Mouse (Mus musculus): Measurements from ENCODE around the gene Rhov. TPM values are rescaled to one million over a fixed set of nuclear protein-coding genes. Genes with fewer than 3 reads are reported as not detected.
A peak's percentile ranks its signal among the peaks of the same experiment; 100 is the strongest.

Rhov gene
- total RNA-seq, 1 experiment, result 1.9 TPM

GRCm38 (mm10) chr2:119238671-119239070 is 32.4 kb downstream of the Rhov start:
- peak overlapping the region; percentile 73 to 89 for H3K4me3 ChIP-seq (ENCODE audit: insufficient read depth in 1 of 2, low read depth in 1 of 2, low read length in 2 of 2, poor library complexity in 1 of 2, severe bottlenecking in 1 of 2)
- in situ Hi-C loops (cut with MboI; ENCODE audit: low sequenced_read_pairs in 2 of 2, unreplicated experiment in 2 of 2), result no loop called here
- no peak for TF ChIP-seq ZC3H11A (IDR thresholded peaks at IDR 0.05; ENCODE audit: borderline replicate concordance, low read depth, low read length)
- TF ChIP-seq HCFC1 (IDR thresholded peaks at IDR 0.05; ENCODE audit: borderline replicate concordance, insufficient read depth, low read length), result no peak
- TF ChIP-seq ZNF384 (IDR thresholded peaks at IDR 0.05; ENCODE audit: low read depth, low read length), result no peak
- TF ChIP-seq CHD2 (IDR thresholded peaks at IDR 0.05; ENCODE audit: low read depth, low read length), result no peak
- peaks cover 12% of the 10 kb centered on the region; the same call in 1 of the 2 replicates for H3K36me3 ChIP-seq (ENCODE audit: control insufficient read depth, insufficient read depth, low read length, poor library complexity, severe bottlenecking)
- H3K9ac ChIP-seq (ENCODE audit: insufficient read depth, low read depth, low read length, poor library complexity, severe bottlenecking), result peak overlapping the region; percentile 81; the same call in 1 of the 2 replicates
- H3K9me3 ChIP-seq (ENCODE audit: control insufficient read depth, insufficient read depth, low read depth, low read length), result no peaks in the 10 kb centered on the region
- no peak overlapping the region for H3K27ac ChIP-seq (ENCODE audit: insufficient read depth, low read depth, low read length, poor library complexity, severe bottlenecking)
- H3K4me1 ChIP-seq (ENCODE audit: control insufficient read depth in 2 of 2, insufficient read depth in 2 of 2, low read length in 2 of 2, poor library complexity in 1 of 2), result peaks cover 7 to 23% of the 10 kb centered on the region in 2 experiments
- no peak for DNase-seq (ENCODE audit: low read depth, low spot score)

DNA sequence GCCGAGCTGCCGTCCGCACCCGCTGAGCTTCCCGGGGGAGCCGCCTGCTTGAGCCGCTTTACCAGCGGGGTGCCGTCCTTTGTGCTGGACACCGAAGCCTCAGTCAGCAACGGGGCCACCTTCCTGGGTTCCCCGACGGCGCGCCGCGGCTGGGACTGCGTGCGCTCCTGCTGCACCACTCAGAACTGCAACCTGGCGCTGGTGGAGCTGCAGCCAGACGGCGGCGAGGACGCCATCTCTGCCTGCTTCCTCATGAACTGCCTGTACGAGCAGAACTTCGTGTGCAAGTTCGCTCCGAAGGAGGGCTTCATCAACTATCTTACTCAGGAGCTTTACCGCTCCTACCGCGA is 33.2 kb downstream of the Rhov start:
- H3K4me1 ChIP-seq (ENCODE audit: control insufficient read depth in 2 of 2, insufficient read depth in 2 of 2, low read length in 2 of 2, poor library complexity in 1 of 2), result peaks cover 7 to 23% of the 10 kb centered on the region in 2 experiments
- TF ChIP-seq MAFK (IDR thresholded peaks at IDR 0.05; ENCODE audit: insufficient read depth, low read depth, low read length) (no peak), HCFC1 (IDR thresholded peaks at IDR 0.05; ENCODE audit: borderline replicate concordance, insufficient read depth, low read length) (no peak), ZNF384 (IDR thresholded peaks at IDR 0.05; ENCODE audit: low read depth, low read length) (no peak), CHD2 (IDR thresholded peaks at IDR 0.05; ENCODE audit: low read depth, low read length) (no peak), ZC3H11A (IDR thresholded peaks at IDR 0.05; ENCODE audit: borderline replicate concordance, low read depth, low read length) (no peak)
- no peak for DNase-seq (ENCODE audit: low read depth, low spot score)
- no peaks in the 10 kb centered on the region for H3K9me3 ChIP-seq (ENCODE audit: control insufficient read depth, insufficient read depth, low read depth, low read length)
- H3K4me3 ChIP-seq (ENCODE audit: insufficient read depth in 1 of 2, low read depth in 1 of 2, low read length in 2 of 2, poor library complexity in 1 of 2, severe bottlenecking in 1 of 2), result peak overlapping the region; percentile 73 to 89
- peak overlapping the region; percentile 81 for H3K9ac ChIP-seq (ENCODE audit: insufficient read depth, low read depth, low read length, poor library complexity, severe bottlenecking)
- peak overlapping the region; percentile 68 for H3K27ac ChIP-seq (ENCODE audit: insufficient read depth, low read depth, low read length, poor library complexity, severe bottlenecking)
- H3K36me3 ChIP-seq (ENCODE audit: control insufficient read depth, insufficient read depth, low read length, poor library complexity, severe bottlenecking), result peaks cover 12% of the 10 kb centered on the region; the same call in 1 of the 2 replicates
- in situ Hi-C loops (cut with MboI; ENCODE audit: low sequenced_read_pairs in 2 of 2, unreplicated experiment in 2 of 2), result no loop called here

- in situ Hi-C loops (cut with MboI; ENCODE audit: low sequenced_read_pairs in 2 of 2, unreplicated experiment in 2 of 2), result no loop called here
- peak; percentile 41 for DNase-seq (ENCODE audit: low read depth, low spot score)
- no peak for TF ChIP-seq CHD2 (IDR thresholded peaks at IDR 0.05; ENCODE audit: low read depth, low read length)
- peak; percentile 42; the same call in 1 of the 2 replicates for TF ChIP-seq HCFC1 (IDR thresholded peaks at IDR 0.05; ENCODE audit: borderline replicate concordance, insufficient read depth, low read length)
- peaks cover 12% of the 10 kb centered on the region; the same call in 1 of the 2 replicates for H3K36me3 ChIP-seq (ENCODE audit: control insufficient read depth, insufficient read depth, low read length, poor library complexity, severe bottlenecking)
- peak within 1 kb of the TSS; percentile 70 for H3K27ac ChIP-seq (ENCODE audit: insufficient read depth, low read depth, low read length, poor library complexity, severe bottlenecking)
- no peaks in the 10 kb centered on the region for H3K9me3 ChIP-seq (ENCODE audit: control insufficient read depth, insufficient read depth, low read depth, low read length)
- H3K9ac ChIP-seq (ENCODE audit: insufficient read depth, low read depth, low read length, poor library complexity, severe bottlenecking), result peak within 1 kb of the TSS; percentile 81
- peaks cover 4 to 21% of the 10 kb centered on the region in 2 experiments for H3K4me1 ChIP-seq (ENCODE audit: control insufficient read depth in 2 of 2, insufficient read depth in 2 of 2, low read length in 2 of 2, poor library complexity in 1 of 2)
- H3K4me3 ChIP-seq (ENCODE audit: insufficient read depth in 1 of 2, low read depth in 1 of 2, low read length in 2 of 2, poor library complexity in 1 of 2, severe bottlenecking in 1 of 2), result peak within 1 kb of the TSS; percentile 73 to 89
These were observed 33.7 kb downstream of the Rhov start, which contains the start of gene Spint1 for GRCm38 (mm10) chr2:119237210-119237870. Spint1 (plus strand) TSS chr2:119237362.

- Histone ChIP-seq H3K4me3 (ENCODE audit: insufficient read depth in 1 of 2, low read depth in 1 of 2, low read length in 2 of 2, poor library complexity in 1 of 2, severe bottlenecking in 1 of 2) (peak overlapping the region; percentile 73 to 89), H3K36me3 (ENCODE audit: control insufficient read depth, insufficient read depth, low read length, poor library complexity, severe bottlenecking) (peaks cover 11% of the 10 kb centered on the region; the same call in 1 of the 2 replicates), H3K27ac (ENCODE audit: insufficient read depth, low read depth, low read length, poor library complexity, severe bottlenecking) (peak overlapping the region; percentile 70), H3K9ac (ENCODE audit: insufficient read depth, low read depth, low read length, poor library complexity, severe bottlenecking) (peak overlapping the region; percentile 81), H3K4me1 (ENCODE audit: control insufficient read depth in 2 of 2, insufficient read depth in 2 of 2, low read length in 2 of 2, poor library complexity in 1 of 2) (peaks cover 4 to 20% of the 10 kb centered on the region in 2 experiments), H3K9me3 (ENCODE audit: control insufficient read depth, insufficient read depth, low read depth, low read length) (no peaks in the 10 kb centered on the region)
- in situ Hi-C loops (cut with MboI; ENCODE audit: low sequenced_read_pairs in 2 of 2, unreplicated experiment in 2 of 2), result no loop called here
- DNase-seq (ENCODE audit: low read depth, low spot score), result peak; percentile 64
- TF ChIP-seq ZC3H11A (IDR thresholded peaks at IDR 0.05; ENCODE audit: borderline replicate concordance, low read depth, low read length), result no peak
- no peak for TF ChIP-seq ZNF384 (IDR thresholded peaks at IDR 0.05; ENCODE audit: low read depth, low read length)
- TF ChIP-seq MAFK (IDR thresholded peaks at IDR 0.05; ENCODE audit: insufficient read depth, low read depth, low read length), result no peak
- no peak for TF ChIP-seq CHD2 (IDR thresholded peaks at IDR 0.05; ENCODE audit: low read depth, low read length)
- no peak for TF ChIP-seq HCFC1 (IDR thresholded peaks at IDR 0.05; ENCODE audit: borderline replicate concordance, insufficient read depth, low read length)
These were observed 34.3 kb downstream of the Rhov start for GRCm38 (mm10) chr2:119236682-119237209.

All from ES-E14 (cell line).